Mouse (Mus musculus) liver, embryonic 18 days (tissue): ENCODE measurements around the gene Mtmr14. TPM values are rescaled to one million over a fixed set of nuclear protein-coding genes. Genes with fewer than 3 reads are reported as not detected.

ENCODE experiments used
- polyA plus RNA-seq: library from polyadenylated mRNA; depleted of rRNA; stranded (reverse); fragments of >200 nt; gene quantifications from 2 replicates; pipeline ENCODE4 v1.2.3, GENCODE M21; 2012; rRNA removed

Mtmr14 gene
- 15.0 and 15.2 TPM in 2 replicates for polyA plus RNA-seq

DNA sequence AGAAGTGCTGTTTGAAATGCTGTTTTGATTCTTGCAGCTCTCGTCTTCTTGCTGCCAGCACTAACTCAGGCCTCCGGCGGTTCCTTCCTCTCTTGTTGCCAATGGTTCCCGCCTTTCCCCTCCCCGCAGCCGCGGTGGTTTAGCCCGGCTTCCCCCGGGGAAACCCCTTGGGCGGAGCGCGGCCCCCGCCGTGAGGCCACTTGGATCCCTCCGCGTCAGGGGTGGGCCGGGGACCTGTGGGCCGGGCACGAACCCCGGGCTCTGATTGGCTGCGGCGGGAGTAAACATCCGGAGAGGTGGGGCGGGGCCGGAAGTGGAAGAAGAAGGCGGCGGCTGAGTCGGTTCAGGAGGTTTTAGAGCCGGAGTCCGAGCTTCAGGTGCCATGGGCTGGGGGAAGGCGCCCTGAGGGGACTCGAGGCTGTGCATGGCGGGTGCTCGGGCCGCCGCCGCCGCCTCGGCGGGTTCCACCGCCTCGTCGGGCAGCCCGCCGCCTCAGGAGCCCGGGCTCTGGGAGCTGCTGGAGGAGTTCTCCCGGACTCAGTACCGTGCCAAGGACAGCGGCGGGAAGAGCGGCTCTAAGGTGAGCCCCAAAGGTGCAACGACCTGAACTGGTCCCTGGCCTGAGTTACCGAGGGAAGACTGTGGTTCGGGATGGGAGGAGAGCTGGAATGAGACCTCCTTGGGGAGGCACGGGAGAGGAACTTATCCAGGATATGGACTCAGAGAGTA, at the start of gene Mtmr14:
Mtmr14 (plus strand) TSS at position 302 of the 729 bp plus-strand sequence.

DNA sequence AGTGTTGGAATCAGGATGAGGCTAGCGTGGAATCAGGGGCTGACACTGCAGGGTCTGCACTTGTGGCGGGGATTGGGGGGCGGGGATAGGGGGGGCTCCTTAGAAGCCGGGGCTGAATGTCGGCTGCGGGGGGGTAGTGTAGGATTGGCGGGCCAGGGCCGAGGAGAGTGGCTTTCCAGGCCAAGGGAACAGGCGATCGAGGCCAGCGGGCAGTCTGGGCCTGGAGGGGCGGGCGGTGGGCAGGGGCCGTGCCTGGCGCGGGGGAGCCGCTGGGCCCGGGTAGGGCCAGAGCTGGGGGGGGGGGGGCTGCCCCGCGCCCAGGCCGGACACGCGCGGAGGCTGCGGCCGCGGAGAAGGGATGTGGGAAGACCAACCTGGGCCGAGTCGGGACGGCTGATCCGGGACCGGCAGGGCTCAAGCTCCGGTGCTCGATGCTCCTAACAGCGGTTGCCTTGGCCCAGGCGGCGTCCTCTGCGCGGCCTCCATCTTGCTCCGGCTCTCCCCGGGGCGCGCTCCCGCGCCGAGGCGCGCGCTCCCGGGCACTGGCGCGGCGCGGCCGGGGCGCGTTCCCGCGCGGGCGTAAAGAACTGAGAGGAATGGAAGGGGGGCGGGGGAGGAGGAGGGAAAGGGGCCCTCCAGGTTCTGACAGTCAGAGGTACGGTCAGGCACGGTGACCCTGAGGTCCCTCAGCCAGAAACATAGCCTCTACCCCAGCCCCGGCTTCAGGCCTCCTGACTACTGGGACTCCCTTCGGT, 42.6 kb upstream of the Mtmr14 start, which contains the start of gene Lhfpl4:
Lhfpl4 (minus strand) TSS at position 544 of the 755 bp plus-strand sequence.

DNA sequence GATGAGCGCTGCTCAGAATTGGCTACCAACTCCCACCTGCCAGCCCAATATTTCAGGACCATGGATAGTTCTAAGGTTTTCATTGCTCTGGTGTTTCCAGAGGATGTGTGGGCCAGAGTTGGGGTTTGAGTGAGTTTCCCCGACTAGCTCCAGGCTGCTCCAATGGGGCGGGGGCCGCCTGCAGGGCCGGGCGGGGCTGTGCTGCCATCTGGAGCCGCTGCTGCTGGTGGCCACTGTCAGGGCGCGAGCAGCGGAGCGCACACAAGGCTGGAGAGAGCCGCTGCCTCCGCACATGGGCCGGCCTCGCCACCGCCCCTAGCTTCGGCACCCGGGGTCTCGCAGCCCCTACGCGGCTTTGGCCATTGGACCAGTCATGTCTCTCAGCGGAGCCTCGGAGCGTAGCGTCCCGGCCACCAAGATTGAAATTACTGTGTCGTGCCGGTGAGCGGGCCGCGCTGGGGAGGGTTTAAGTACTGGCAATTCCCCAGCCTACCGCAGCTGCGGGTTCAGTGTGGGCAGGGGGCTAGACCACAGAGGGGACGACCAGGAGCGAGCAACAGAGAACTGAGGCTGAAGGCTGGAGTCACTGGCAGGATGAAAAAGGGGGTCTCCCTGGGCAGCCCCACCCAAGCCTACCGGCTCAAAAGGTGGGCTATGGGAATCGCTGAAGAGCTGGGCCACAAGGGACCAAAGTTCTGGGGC, 44.6 kb downstream of the Mtmr14 start, which contains the start of gene Cpne9:
Cpne9 (plus strand) TSS at position 207 of the 702 bp plus-strand sequence.

DNA sequence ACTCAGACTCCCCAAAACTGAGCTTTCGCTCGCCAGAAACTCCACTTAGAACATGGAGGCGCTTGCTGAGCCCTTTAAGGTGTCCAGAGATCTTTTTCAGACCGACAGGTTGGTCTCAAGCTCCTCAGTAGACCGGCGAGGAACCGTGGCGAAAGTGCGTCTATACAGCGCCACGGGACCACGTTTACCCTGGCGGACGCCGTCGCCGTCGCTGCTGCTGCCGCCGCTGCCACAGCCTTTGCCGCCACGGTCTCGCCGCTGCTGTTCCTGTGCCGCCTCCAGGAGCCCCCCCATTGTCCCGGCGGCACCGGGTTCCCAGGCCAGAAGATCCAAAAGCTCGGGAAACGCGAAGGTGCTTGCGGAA, 69.3 kb downstream of the Mtmr14 start, which contains the start of gene Brpf1:
Brpf1 (plus strand) TSS at position 152 of the 364 bp plus-strand sequence.

DNA sequence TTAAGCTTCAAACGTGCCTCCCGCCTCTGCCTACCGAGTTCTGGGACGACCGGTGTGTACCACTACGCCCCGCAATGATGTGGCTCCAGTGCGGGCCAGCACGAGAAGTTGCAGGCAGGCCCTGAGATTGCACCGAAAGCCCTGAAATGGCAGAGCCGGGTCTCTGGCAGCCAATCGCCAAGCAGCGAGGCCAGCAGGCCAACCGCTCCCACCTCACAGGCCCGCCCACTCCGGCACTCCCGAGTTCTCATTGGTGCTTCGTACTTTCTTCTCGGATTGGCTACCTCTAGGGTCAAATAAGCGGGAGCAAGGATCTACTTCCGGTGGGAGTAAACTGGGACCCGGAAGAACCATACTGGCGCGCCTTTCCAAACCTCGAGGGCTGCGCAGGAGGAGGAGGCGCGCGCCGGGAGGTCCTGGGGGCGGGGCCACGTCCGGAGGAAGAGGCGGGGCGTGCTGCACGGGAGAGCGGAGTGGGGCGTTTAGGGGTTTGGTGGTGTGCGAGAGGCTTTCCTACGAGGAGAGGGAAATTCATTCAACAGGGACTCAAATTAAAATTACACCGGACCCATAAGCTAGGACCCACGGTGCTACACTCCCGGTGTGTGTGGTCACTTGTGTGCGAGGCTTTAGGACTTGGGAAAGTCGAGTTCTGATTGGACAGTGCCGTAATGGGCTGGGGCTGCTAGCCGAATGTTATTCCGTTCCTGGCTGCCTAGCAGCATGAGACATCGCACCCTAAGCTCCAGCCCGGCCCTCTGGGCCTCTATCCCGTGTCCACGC, 89.1 kb downstream of the Mtmr14 start, which contains the start of gene Ogg1:
Ogg1 (plus strand) TSS at position 440 of the 783 bp plus-strand sequence.

Other genes with a start within 250 kb of the Mtmr14 start
- 14.7 and 15.0 TPM in 2 replicates for gene Thumpd3, start 191.6 kb upstream of the Mtmr14 start, polyA plus RNA-seq
- gene Setd5, start 160.5 kb upstream of the Mtmr14 start, polyA plus RNA-seq = 12.6 and 15.1 TPM in 2 replicates
- gene Lhfpl4, start 42.5 kb upstream of the Mtmr14 start, polyA plus RNA-seq = under 0.01 and 0.02 TPM in 2 replicates
- 0.01 and 0.06 TPM in 2 replicates for gene Cpne9, start 44.5 kb downstream of the Mtmr14 start, polyA plus RNA-seq
- gene Brpf1, start 69.3 kb downstream of the Mtmr14 start, polyA plus RNA-seq = 8.6 and 10.5 TPM in 2 replicates
- 6.7 and 7.1 TPM in 2 replicates for gene Ogg1, start 89.1 kb downstream of the Mtmr14 start, polyA plus RNA-seq
- gene Camk1, start 106.1 kb downstream of the Mtmr14 start, polyA plus RNA-seq = 14.7 and 16.5 TPM in 2 replicates
- 8.9 and 9.7 TPM in 2 replicates for gene Tada3, start 140.0 kb downstream of the Mtmr14 start, polyA plus RNA-seq
- 44.5 and 50.4 TPM in 2 replicates for gene Arpc4, start 140.3 kb downstream of the Mtmr14 start, polyA plus RNA-seq
- 2.1 and 3.1 TPM in 2 replicates for gene Ttll3, start 151.4 kb downstream of the Mtmr14 start, polyA plus RNA-seq
- gene Rpusd3, start 181.5 kb downstream of the Mtmr14 start, polyA plus RNA-seq = 19.9 and 20.2 TPM in 2 replicates
- gene Cidec, start 197.9 kb downstream of the Mtmr14 start, polyA plus RNA-seq = 0.21 and 0.44 TPM in 2 replicates
- 27.7 and 29.5 TPM in 2 replicates for gene Jagn1, start 204.7 kb downstream of the Mtmr14 start, polyA plus RNA-seq
- gene Il17re, start 220.6 kb downstream of the Mtmr14 start, polyA plus RNA-seq = 0.34 and 0.35 TPM in 2 replicates
- 12.2 and 12.6 TPM in 2 replicates for gene Il17rc, start 233.6 kb downstream of the Mtmr14 start, polyA plus RNA-seq
- gene Creld1, start 245.5 kb downstream of the Mtmr14 start, polyA plus RNA-seq = 6.6 and 7.4 TPM in 2 replicates